Mouse (Mus musculus) gastrocnemius, postnatal 14 days (tissue): ENCODE results near the gene Crybb1. TPM values are rescaled to one million over a fixed set of nuclear protein-coding genes. Genes with fewer than 3 reads are reported as not detected.

Experiments
- DNase-seq: peaks from one replicate; pipeline ENCODE4 v3.0.0; 2021; ENCODE audit warnings: mixed read lengths
- intact Hi-C: fragments of 180-260 bp; cut with DNase I; formaldehyde crosslinking; loops from one replicate; pipeline ENCODE4 v1.15.1; 2025; ENCODE audit warnings: low total_unique reads
- long read RNA-seq, 2 experiments: library from polyadenylated mRNA; stranded (forward); transcript quantifications; one replicate each; pipeline ENCODE4 v2.0.0; 2021
- total RNA-seq, 2 experiments: library from RNA; stranded (reverse); gene quantifications; 2 replicates each; pipeline ENCODE4 v1.2.3; 2021

Gene Crybb1
- total RNA-seq, result 1 to 10 TPM; 1.9 to 2.0 TPM
- long read RNA-seq, experiment 1, partial matches to known transcripts, result 0 of 1 reads
- long read RNA-seq, experiment 1, other reads (novel, unspliced or antisense), result 0 of 1 reads
- long read RNA-seq, experiment 2, result 0 reads

- peak; percentile 56 for DNase-seq
- intact Hi-C loops, result no loop called here
Observed at GRCm38 (mm10) chr5:112255426-112255825, at the start of gene Crybb1. Crybb1 (plus strand) TSS chr5:112255815.

- DNase-seq, result no peak
- intact Hi-C loops, result no loop called here
Observed at GRCm38 (mm10) chr5:112206543-112207255, 48.9 kb upstream of the Crybb1 start.

GRCm38 (mm10) chr5:112208321-112208720 lies 47.3 kb upstream of the Crybb1 start:
- intact Hi-C loops, result no loop called here

GRCm38 (mm10) chr5:112210104-112210503 lies 45.5 kb upstream of the Crybb1 start:
- intact Hi-C loops, result no loop called here
- DNase-seq, result peak; percentile 40

More at GRCm38 (mm10) chr5:112208321-112208720, 47.3 kb upstream of the Crybb1 start:
- DNase-seq, result no peak

- DNase-seq, result no peak
- intact Hi-C loops, result no loop called here
Observed at GRCm38 (mm10) chr5:112211911-112212310, 43.7 kb upstream of the Crybb1 start.

GRCm38 (mm10) chr5:112212711-112213264 lies 42.8 kb upstream of the Crybb1 start:
- DNase-seq, result no peak

GRCm38 (mm10) chr5:112213331-112214240 lies 42.0 kb upstream of the Crybb1 start:
- intact Hi-C loops, result no loop called here
- no peak for DNase-seq

More at GRCm38 (mm10) chr5:112212711-112213264, 42.8 kb upstream of the Crybb1 start:
- intact Hi-C loops, result no loop called here

GRCm38 (mm10) chr5:112214419-112214818 lies 41.2 kb upstream of the Crybb1 start:
- DNase-seq, result no peak
- intact Hi-C loops, result no loop called here

- DNase-seq, result no peak
- intact Hi-C loops, result no loop called here
Observed at GRCm38 (mm10) chr5:112215291-112215751, 40.3 kb upstream of the Crybb1 start.

GRCm38 (mm10) chr5:112215801-112216251 lies 39.8 kb upstream of the Crybb1 start:
- no peak for DNase-seq
- intact Hi-C loops, result no loop called here

GRCm38 (mm10) chr5:112216335-112216734 lies 39.3 kb upstream of the Crybb1 start:
- intact Hi-C loops, result no loop called here
- no peak for DNase-seq

- DNase-seq, result no peak
- intact Hi-C loops, result no loop called here
Observed at GRCm38 (mm10) chr5:112217031-112217430, 38.6 kb upstream of the Crybb1 start.

- intact Hi-C loops, result no loop called here
- no peak for DNase-seq
Observed at GRCm38 (mm10) chr5:112218679-112219078, 36.9 kb upstream of the Crybb1 start.

GRCm38 (mm10) chr5:112219398-112219797 lies 36.2 kb upstream of the Crybb1 start:
- DNase-seq, result no peak
- intact Hi-C loops, result no loop called here

- no peak for DNase-seq
Observed at GRCm38 (mm10) chr5:112220203-112220602, 35.4 kb upstream of the Crybb1 start.

GRCm38 (mm10) chr5:112225591-112225990 lies 30.0 kb upstream of the Crybb1 start:
- no peak for DNase-seq
- intact Hi-C loops, result no loop called here

More at GRCm38 (mm10) chr5:112220203-112220602, 35.4 kb upstream of the Crybb1 start:
- intact Hi-C loops, result no loop called here

- peak; percentile 45 for DNase-seq
- intact Hi-C loops, result no loop called here
Observed at GRCm38 (mm10) chr5:112227354-112227753, 28.3 kb upstream of the Crybb1 start.

- intact Hi-C loops, result no loop called here
- no peak for DNase-seq
Observed at GRCm38 (mm10) chr5:112227898-112228239, 27.7 kb upstream of the Crybb1 start.

- DNase-seq, result no peak
- intact Hi-C loops, result no loop called here
Observed at GRCm38 (mm10) chr5:112228240-112229076, 27.2 kb upstream of the Crybb1 start.
